Mouse (Mus musculus): ENCODE measurements at regions not wholly inside any gene's neighbourhood (a gene's known extent, or its start where the extent isn't known, plus 50 kb on each side); places are given as distances from the start of the nearest gene placed in this dataset.
"Not testable (repeated sequence)": the region's sequence is repeated elsewhere in the genome, so short reads cannot be mapped to it uniquely, and the experiment has no call there.

- no peak for DNase-seq
Observed at GRCm38 (mm10) chr2:3864872-3865271, 152.6 kb upstream of the Frmd4a start.

DNA sequence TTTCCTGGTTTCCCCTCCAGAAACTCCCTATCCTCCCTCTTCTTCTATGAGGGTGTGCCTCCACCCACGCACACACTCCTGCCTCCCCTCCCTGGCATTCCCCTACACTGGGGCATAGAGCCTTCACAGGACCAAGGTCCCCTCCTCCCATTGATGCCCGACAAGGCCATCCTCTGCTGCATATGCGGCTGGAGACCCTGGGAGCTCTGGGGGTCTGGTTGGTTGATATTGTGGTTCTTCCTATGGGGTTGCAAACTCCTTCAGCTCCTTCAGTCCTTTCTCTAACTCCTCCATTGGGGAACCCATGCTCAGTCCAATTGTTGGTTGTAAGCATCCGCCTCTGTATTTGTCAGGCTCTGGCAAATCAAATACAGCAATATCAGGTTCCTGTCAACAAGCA, 150.8 kb upstream of the Frmd4a start:
- DNase-seq = not testable (repeated sequence)

DNA sequence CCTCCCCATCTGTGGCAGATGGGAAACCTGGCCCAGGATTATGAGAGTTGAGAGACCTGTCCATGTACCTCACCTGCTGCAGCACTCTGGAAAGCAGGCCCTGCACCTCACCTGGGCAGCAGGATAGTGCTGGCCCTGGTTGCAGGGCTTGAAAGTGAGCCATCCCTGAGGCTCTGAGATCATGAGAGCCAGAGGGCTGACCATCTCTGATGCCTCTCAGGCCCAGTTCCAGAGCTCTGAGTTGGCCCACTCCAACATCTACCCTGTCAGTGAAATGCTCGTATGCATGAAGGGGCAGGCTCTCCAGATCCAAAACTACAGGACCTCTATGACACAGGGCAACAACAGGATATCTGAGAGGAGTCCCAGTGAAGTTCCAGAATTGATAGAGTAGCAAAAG, 147.8 kb upstream of the Frmd4a start:
- DNase-seq = no peak

- no peak for DNase-seq
Observed at GRCm38 (mm10) chr2:3871748-3872147, 145.8 kb upstream of the Frmd4a start.

GRCm38 (mm10) chr2:3887000-3887399, 130.5 kb upstream of the Frmd4a start:
- no peak for DNase-seq

- no peak for DNase-seq
Observed at GRCm38 (mm10) chr2:3887845-3888433, 129.6 kb upstream of the Frmd4a start.

GRCm38 (mm10) chr2:3889381-3889780, 128.1 kb upstream of the Frmd4a start:
- DNase-seq = no peak

- DNase-seq = no peak
Observed at GRCm38 (mm10) chr2:3890462-3890861, 127.1 kb upstream of the Frmd4a start.

DNA sequence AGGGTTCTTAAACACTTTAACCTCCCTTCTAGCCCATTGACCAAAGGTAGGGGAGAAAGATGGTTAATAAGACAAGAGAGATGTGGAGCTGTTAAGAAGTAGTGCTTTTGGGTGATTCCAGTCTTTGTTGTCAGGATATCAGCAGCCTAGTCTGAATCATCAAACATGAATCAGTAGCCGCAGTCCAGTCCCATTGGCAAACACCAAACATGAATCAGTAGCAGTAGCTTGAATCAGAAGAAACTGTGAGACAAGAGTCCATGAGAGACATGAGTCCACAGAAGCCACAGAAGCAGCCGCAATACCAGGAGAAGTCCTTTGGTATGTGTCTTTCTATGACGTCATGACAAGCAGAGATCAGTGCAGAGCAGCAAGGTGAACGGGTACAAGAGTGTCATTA, 110.5 kb upstream of the Frmd4a start:
- no peak for DNase-seq

DNA sequence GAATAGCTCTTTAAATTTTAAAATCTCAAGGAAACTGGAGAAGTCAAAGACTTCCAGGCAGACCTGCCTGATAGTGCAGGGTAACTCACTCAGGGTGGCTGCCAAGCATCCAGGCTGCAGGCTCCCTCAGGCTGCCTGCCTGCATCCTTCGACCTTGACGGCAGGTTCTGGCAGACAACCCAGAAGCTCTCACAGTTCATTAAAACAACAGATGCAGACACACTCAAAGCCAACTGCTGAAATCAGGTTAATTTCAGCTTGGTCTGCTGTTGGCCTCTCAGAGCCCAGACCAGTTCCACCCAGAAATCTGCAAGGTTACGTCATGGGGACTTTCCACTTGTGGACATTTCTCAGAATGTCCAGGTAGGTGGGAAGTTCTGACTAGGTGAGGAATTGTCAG, 109.3 kb upstream of the Frmd4a start:
- DNase-seq = peak; percentile 82 to 84

DNA sequence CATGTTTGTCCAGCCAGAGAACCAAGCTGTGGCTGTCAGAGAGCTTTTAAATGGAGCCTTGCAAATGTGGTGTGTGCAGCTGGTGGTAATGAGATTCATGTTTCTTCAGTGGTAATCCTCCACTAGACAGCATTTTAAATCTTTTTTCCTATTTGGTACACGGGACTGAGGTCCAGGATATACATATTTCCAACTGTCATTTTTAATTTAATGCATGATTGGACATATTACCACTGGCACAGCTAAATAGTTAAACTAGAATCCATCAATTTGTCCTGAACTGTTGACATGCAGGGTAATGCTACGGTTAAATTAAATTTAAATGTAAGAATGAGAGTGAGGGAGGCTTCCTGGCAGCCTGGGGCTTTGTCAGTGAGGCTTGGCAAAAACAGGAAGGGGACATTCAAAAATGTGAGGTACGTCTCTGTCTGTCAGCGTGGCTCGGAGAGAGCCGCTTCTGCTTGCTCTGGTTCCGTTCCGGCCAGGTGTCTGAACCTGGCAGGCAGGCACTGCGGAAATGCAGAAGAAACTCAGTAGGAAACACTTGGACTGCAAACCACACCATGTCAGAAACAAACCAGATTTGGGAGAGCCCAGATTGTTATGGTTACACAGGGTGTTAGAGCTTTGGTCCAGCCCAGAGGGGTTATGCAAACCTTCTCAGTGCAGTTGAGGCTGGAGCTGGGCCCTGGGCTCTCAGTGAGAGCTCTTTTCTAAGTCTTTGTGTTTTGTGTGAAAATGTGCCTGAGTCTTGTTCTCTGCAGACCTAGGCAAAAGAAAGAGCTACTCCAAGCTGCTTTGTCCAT, 107.2 kb upstream of the Frmd4a start:
- DNase-seq = peak; percentile 50

- no peak for DNase-seq
Observed at GRCm38 (mm10) chr2:3915141-3915540, 102.4 kb upstream of the Frmd4a start.

GRCm38 (mm10) chr2:3916365-3916764, 101.2 kb upstream of the Frmd4a start:
- DNase-seq = no peak

GRCm38 (mm10) chr2:3918156-3918555, 99.4 kb upstream of the Frmd4a start:
- peak; percentile 44 to 51 for DNase-seq

DNA sequence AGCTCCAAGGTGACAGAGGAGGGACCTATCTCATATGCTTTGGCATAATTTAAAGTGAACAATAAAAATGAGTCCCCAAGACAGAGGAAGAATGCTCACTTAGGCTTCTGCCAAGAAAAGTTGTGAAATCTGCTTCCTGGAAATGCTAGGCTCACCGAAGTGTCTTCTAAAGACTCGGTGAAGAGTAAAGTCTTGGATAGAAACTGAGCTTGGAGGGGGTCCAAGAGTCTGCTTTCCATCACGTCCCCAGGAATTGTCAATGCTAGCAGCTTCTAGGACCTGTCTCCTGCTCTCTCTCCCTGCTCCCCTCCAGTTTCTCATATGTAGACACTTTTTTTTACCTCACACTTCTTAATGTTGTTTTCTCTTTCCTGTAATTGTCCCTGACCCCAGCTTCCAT, 97.6 kb upstream of the Frmd4a start:
- no peak for DNase-seq

- not testable (repeated sequence) for DNase-seq
Observed at GRCm38 (mm10) chr2:3921084-3921483, 96.4 kb upstream of the Frmd4a start.

DNA sequence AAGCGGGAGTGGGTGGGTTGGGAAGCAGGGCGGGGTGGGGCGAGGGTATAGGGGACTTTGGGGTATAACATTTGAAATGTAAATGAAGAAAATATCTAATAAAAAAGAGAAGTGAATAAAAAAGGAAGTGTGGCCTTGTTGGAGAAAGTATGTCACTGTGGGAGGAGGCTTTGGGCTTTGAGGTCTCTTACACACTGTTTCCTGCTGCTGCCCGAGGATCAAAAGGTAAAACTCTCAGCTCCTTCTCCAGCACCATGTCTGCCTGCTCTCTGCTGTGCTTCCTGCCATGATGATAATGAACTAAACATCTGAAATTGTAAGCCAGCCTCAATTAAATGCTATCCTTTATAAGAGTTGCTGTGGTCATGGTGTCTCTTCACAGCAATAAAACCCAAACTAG, 94.8 kb upstream of the Frmd4a start:
- DNase-seq = no peak

- no peak for DNase-seq
Observed at GRCm38 (mm10) chr2:3924696-3925095, 92.8 kb upstream of the Frmd4a start.

DNA sequence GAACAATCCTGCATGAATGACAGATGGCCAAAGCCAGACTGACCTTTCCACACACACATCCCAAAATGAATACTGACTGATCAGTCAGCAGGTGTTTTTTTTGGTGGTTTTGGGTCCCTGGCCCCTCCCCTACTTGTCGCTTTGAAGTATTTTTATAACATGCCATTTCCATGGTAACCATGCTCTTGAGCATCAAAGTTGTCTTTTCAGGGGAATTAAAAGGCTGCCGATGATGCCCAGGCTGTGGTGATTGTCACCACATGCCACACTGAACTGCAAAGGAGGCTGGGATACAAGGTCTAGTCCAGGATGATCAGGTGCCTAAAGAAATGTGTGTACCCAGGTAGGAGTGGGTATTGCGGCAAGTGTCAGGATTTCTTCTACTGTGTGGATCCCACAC, 92.3 kb upstream of the Frmd4a start:
- no peak for DNase-seq

DNA sequence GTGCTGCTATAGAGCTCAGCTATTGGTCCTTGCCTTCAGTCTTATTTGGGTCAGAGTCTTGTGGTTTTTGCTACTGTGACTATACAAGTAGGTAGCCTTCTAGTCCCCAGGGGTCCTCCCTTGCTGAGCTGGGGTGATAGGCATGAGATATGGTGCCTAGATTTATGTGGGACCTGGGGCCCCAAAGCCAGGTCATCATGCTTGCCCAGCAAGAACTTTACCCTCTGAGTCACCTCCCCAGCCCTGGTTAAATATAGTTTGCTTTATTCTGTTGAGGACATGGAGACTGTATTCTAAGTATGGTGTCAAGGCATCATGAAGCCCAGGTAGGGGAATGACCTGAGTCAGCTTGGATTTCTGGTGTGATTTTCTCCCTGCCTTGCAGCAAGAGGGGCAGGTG, 91.4 kb upstream of the Frmd4a start:
- no peak for DNase-seq

DNA sequence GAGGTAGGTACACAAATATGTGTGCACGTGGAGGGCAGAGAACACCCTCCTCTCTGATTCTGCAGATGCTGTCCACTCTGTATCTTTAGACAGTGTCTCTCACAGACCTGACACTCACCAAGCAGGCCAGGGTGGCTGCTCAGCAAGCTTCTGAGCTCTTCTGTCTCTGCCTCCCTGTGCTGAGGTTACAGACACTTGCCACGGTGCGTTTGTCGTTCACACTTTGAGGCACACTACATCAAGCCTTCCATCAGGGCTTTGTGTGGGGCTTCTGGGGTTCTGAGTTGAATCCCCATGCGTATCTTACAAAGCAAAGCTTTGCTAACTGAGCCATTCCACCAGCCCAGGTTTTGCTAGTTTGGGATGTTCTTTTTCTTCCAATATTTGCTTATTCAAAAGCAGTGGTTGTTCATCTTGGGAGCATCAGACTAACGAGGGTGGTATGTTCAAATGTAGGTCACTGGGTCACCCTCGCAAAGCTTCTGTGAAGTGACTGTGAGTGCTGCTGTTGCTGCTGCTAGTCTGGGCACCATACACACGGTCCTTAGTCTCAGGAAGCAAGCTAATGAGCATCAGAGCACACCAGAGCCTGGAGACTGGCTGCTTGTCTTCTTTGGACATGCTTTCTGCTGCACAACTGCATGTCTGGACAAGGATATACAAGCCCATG, 90.2 kb upstream of the Frmd4a start:
- no peak for DNase-seq

- no peak for DNase-seq
Observed at GRCm38 (mm10) chr2:3927853-3928252, 89.7 kb upstream of the Frmd4a start.

DNA sequence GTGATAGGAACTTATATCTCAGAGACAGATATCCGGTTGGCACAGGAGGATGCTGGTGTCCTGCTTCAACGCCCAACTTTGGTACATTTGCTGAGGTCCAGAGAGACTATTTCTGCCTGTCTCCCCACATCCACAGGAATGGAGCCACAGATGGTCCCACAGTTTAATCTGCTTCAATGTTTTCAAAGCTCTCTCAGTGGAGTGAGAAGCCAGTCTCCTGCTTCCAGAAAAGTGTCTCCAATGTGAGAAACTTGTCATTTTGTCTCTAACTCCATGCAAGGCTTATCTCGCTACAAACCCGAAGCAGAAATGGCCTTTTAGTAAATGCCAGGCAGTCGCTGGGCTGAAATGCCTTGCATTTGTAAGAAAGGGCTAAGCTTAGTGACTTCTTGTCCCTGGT, 86.9 kb upstream of the Frmd4a start:
- DNase-seq = no peak

- DNase-seq = no peak
Observed at GRCm38 (mm10) chr2:3940786-3941185, 76.7 kb upstream of the Frmd4a start.
